Mouse (Mus musculus): ENCODE results near the gene Cxcl2. TPM values are rescaled to one million over a fixed set of nuclear protein-coding genes. Genes with fewer than 3 reads are reported as not detected.

The Cxcl2 gene
- polyA plus RNA-seq (2015; fragmentation: Nextera tagmentation; extraction: Ambion mirVana) = not detected in 2 replicates

DNA sequence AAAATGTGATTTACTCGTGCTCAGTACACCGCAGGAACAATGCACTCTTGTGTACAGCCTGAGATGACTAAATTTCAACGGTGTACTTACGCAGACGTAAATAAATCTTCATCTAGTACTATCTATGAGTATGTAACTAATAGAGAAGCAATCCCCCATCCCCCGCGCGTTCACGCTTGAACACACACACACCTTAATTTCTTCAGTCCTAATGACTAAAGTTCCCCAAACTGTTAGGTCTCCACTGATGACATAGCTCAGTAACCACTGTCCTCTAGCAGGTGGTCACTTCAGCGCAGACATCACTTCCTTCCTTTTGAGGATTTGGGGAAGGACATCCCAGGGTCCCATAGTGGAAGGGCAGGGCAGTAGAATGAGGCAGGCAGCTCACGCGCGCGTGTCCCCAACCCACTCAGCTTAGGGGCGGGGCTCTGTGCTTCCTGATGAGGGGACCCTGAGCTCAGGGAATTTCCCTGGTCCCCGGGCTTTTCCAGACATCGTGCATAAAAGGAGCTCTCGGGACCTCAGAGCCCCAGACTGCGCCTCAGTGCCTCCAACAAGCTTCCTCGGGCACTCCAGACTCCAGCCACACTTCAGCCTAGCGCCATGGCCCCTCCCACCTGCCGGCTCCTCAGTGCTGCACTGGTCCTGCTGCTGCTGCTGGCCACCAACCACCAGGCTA, at the start of gene Cxcl2:
Gene Cxcl2, plus strand, starts transcription at position 533 of the 682 bp plus-strand sequence.
- Histone ChIP-seq H3K9me3 (no peaks in the 10 kb centered on the region), H3K4me1 (peaks cover 17% of the 10 kb centered on the region), H3K36me3 (no peaks in the 10 kb centered on the region), H3K4me3 (peak within 1 kb of the TSS; percentile 32), H3K27me3 (peaks cover 4% of the 10 kb centered on the region; the same call in 1 of the 2 replicates), H3K27ac (replicated peaks) (no peak within 1 kb of the TSS), H3K9ac (replicated peaks) (no peak within 1 kb of the TSS; the same call in 1 of the 2 replicates), H3K4me2 (replicated peaks) (peak within 1 kb of the TSS; percentile 66)
- peak; percentile 70 for ATAC-seq (replicated peaks)
- WGBS = 6% methylated on average over 22 of the region's 22 CpGs

DNA sequence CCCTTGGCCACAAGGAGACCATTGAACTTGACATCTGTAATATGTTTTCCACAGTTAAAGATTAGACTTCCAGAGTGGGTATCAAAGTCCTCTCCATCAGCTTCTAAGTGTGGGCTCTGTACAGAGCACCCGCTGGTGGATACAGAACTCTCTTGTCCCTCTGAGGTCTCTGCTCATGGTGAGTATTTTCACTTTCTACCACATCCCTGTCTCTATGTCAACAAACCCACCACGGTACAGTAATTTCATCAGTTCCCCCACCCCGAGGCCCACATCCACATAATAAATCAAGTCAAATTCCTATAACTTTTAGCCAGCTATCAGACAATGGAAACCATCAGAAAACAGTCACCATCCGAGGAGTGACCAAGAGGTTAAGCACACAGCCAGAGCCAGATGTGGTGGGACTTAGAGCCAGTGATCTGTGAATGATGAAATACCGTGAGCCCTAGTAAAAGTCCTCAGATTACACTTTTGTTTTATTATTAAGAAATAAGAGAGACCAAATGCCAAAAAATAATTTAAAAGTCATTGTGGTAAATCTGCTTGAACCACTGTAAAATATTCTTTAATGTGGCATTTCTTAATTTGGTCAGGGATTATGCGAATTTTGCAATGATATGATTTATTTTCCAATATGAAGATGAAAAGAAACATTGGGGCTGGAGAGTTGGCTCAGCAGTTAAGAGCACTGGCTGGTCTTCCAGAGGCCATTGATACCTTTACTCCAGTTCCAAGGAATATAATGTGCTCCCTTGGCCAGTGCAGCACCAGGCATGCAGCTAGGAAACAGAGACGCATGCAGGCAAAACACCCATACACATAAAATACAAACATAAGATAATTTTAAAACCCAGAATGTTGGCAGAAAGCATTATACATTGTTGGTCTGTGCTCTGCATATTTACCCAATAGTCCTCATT, 48.1 kb upstream of the Cxcl2 start:
- Histone ChIP-seq H3K27ac (replicated peaks) (no peak overlapping the region), H3K4me1 (no peaks in the 10 kb centered on the region), H3K36me3 (no peaks in the 10 kb centered on the region), H3K4me2 (replicated peaks) (no peak overlapping the region), H3K9ac (replicated peaks) (no peak overlapping the region), H3K27me3 (no peaks in the 10 kb centered on the region), H3K9me3 (no peaks in the 10 kb centered on the region), H3K4me3 (no peak overlapping the region)
- ATAC-seq (replicated peaks) = no peak
- 88% methylated on average over 7 of the region's 7 CpGs for WGBS

DNA sequence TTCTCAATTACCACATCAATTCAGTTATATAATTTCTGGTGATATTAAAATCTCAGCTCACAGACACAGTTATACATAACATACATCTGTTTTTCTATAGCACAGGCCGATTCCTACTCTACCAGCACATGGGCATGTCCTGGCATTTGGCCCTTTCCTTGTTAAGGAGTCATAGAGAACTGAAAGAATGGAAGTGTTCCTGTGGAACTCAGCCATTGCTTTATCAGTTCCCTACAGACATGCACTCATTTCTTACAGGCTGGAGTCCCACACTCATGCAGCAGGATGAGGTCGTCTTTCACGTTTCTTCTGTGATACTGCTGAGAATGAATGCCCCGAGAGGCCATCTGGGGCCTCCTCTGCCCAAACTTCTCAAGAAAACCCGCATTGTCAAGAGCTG, 46.2 kb upstream of the Cxcl2 start:
- WGBS = 75% methylated on average over 5 of the region's 5 CpGs
- H3K4me3 ChIP-seq = no peak overlapping the region
- no peaks in the 10 kb centered on the region for H3K36me3 ChIP-seq
- H3K9me3 ChIP-seq = no peaks in the 10 kb centered on the region
- ATAC-seq (replicated peaks) = no peak
- no peak overlapping the region for H3K4me2 ChIP-seq (replicated peaks)
- no peaks in the 10 kb centered on the region for H3K4me1 ChIP-seq
- H3K27ac ChIP-seq (replicated peaks) = no peak overlapping the region
- H3K9ac ChIP-seq (replicated peaks) = no peak overlapping the region
- no peaks in the 10 kb centered on the region for H3K27me3 ChIP-seq

DNA sequence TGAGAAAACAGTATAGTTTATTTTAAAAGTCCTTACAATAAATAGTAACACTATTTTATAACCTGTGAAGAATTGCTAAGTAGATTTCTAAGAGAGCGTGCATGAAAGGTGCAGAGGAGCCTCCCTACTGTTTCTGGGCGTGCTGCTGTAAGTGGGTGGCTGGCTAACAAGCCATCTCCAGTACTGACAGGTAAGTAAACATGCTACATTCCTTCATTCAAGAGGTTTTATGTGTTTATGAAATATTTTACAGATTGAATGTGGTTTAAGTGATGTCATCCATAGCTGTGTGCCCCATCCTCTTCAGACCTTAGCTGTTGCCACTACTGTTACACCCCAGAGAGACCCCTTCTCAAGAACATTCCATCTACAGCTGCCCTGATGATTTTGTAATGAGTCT, 45.2 kb upstream of the Cxcl2 start:
- WGBS = 93% methylated on average over 2 of the region's 2 CpGs
- Histone ChIP-seq H3K9ac (replicated peaks) (no peak overlapping the region), H3K4me3 (no peak overlapping the region), H3K4me1 (no peaks in the 10 kb centered on the region), H3K36me3 (no peaks in the 10 kb centered on the region), H3K9me3 (no peaks in the 10 kb centered on the region), H3K27ac (replicated peaks) (no peak overlapping the region), H3K27me3 (no peaks in the 10 kb centered on the region), H3K4me2 (replicated peaks) (no peak overlapping the region)
- no peak for ATAC-seq (replicated peaks)

DNA sequence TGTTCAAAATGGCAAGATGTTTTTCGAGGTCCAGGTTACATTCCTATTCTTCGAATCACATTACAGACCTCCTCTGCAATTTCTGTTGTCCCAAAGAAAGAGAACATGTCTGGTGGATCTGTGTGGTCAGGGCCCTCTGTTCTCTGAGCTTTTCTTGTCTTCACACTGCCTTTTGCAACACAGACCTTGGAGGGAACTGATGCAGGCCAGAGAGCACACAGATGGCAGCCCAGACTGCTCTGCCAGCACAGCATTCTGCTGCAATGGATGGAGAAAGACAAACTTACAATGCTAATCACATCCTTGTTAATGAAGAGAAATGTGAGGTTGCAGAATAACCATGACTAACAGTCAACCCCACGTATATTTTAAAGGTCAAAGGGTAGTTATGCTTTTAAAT, 44.6 kb upstream of the Cxcl2 start:
- H3K27ac ChIP-seq (replicated peaks) = no peak overlapping the region
- no peaks in the 10 kb centered on the region for H3K4me1 ChIP-seq
- no peaks in the 10 kb centered on the region for H3K9me3 ChIP-seq
- no peak; the same call in 1 of the 2 replicates for ATAC-seq (replicated peaks)
- no peaks in the 10 kb centered on the region for H3K36me3 ChIP-seq
- no peaks in the 10 kb centered on the region for H3K27me3 ChIP-seq
- WGBS = 81% methylated on average over 3 of the region's 3 CpGs
- no peak overlapping the region for H3K4me3 ChIP-seq
- H3K9ac ChIP-seq (replicated peaks) = no peak overlapping the region
- no peak overlapping the region for H3K4me2 ChIP-seq (replicated peaks)

DNA sequence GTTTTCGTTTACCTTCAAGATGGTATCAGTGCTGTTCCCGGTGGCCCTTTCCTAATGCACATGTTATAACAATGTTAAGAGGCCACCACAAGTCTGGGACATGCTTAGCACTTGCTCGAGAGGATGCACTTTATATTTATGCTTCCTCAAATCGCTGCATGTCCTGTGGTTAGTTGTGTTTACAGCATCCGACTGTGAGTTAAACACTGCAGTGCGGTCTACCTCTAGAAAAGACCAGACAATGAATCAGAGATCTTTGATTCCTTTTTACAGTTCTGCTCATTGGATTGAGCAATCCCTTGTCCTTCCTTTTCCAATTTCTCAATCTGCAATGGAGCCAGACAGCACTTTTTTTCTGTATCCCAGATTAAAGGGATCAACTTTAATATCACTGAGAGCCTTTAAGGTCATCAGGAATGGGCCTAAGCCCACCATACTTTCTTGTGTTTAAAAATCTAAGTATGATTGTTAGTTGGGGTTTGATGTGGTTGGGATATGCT, 41.7 kb upstream of the Cxcl2 start:
- H3K27me3 ChIP-seq = no peaks in the 10 kb centered on the region
- no peak overlapping the region for H3K4me2 ChIP-seq (replicated peaks)
- H3K36me3 ChIP-seq = no peaks in the 10 kb centered on the region
- no peak overlapping the region for H3K9ac ChIP-seq (replicated peaks)
- no peaks in the 10 kb centered on the region for H3K9me3 ChIP-seq
- no peak overlapping the region for H3K27ac ChIP-seq (replicated peaks)
- H3K4me1 ChIP-seq = no peaks in the 10 kb centered on the region
- WGBS = 88% methylated on average over 6 of the region's 6 CpGs
- H3K4me3 ChIP-seq = no peak overlapping the region
- ATAC-seq (replicated peaks) = no peak

DNA sequence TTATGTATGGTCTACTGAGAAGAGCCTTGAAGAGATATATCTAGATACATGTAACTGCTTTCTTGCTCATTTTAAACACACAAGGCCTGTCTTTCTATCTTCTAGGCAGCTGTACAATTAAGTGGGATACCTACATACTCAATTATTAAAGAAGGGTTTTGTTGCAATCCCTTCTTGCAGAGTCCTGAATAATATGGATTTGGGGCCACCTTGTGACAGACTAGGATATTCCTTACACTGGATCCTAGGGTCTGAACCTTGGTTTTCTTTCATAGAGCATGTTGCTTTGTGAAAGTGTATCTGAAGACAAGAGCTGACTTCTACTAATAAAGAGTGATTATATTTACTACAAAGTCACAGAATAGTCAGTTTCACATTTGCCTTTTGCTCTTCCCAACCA, 36.9 kb upstream of the Cxcl2 start:
- no peak for ATAC-seq (replicated peaks)
- Histone ChIP-seq H3K4me1 (no peaks in the 10 kb centered on the region), H3K4me2 (replicated peaks) (no peak overlapping the region), H3K36me3 (no peaks in the 10 kb centered on the region), H3K4me3 (no peak overlapping the region), H3K27ac (replicated peaks) (no peak overlapping the region), H3K27me3 (no peaks in the 10 kb centered on the region), H3K9ac (replicated peaks) (no peak overlapping the region), H3K9me3 (no peaks in the 10 kb centered on the region)

DNA sequence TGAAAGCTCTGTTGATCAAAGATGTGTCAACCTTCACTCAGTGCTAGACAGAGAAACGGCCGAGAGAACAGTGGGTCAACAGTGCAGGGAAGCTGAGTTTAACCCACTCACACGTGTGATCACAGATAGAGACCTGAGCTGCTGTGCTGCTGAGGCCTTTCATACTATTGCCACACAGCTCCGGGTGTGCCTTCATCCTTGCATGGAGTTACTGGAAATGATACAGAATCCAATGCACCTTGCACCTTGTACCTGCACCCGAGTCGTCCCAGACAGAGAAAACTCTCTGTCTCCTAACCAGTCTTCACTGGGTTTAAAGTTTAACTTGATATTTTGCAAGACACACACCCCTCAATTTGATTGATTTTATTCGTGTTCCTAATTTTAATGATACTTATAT, 31.3 kb upstream of the Cxcl2 start:
- Histone ChIP-seq H3K27ac (replicated peaks) (no peak overlapping the region), H3K4me1 (no peaks in the 10 kb centered on the region), H3K9ac (replicated peaks) (no peak overlapping the region), H3K27me3 (no peaks in the 10 kb centered on the region), H3K9me3 (no peaks in the 10 kb centered on the region), H3K4me3 (no peak overlapping the region), H3K4me2 (replicated peaks) (no peak overlapping the region), H3K36me3 (no peaks in the 10 kb centered on the region)
- WGBS = 88% methylated on average over 7 of the region's 7 CpGs
- ATAC-seq (replicated peaks) = no peak

DNA sequence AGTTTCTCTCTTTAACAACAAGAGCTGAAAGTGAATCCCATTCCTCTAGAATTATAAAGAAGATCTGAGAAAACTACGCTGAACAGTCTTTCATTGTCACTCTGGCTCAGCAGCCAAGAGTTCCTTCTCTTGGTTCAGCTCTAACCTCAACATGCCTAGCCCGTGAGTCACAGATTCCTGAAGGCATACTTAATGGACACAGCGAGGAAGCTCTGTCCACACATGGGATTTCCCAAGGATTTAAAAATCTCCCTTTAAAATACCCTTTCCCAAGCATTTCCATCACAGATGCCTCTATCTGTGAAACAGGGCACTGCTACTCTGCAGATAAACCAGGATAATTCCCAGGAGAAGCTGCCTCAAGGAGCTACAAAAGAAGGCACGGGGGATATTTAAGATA, 27.6 kb upstream of the Cxcl2 start:
- Histone ChIP-seq H3K4me1 (no peaks in the 10 kb centered on the region), H3K27ac (replicated peaks) (no peak overlapping the region), H3K4me3 (no peak overlapping the region), H3K36me3 (no peaks in the 10 kb centered on the region), H3K9ac (replicated peaks) (no peak overlapping the region), H3K27me3 (no peaks in the 10 kb centered on the region), H3K4me2 (replicated peaks) (no peak overlapping the region), H3K9me3 (no peaks in the 10 kb centered on the region)
- ATAC-seq (replicated peaks) = no peak
- 88% methylated on average over 4 of the region's 4 CpGs for WGBS

DNA sequence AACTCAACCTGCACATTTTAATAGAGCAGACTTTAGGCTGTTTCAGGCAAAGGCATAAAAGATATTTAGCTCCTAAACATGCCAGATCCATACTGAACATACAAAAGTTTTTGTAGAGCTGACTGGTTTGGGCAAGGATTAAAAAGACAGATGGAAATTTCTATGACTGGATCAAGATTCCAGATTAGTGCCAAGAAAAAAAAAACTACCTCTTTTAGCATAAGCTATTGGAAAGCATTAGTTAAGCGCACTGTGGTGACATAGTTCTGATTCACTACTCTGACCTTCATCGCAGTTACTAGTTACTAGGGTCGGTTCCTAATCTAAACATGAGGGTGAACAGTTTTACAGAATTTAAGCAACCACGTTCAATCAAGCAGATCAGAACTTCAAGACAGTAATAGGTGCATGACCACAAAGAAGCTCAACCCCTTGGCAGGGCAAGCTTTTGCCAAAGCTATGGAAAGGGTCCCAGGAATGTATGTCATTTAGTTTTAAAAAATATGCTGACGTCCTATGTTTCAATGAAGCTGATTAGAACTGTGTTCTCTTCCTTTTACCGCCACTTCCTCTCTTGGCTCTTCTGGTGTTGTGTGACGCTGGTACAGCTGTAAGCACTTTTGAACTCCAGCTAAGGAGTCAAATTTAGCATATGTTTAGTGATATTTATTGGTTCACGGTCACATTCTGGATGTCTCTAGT, 27.0 kb upstream of the Cxcl2 start:
- no peaks in the 10 kb centered on the region for H3K27me3 ChIP-seq
- no peaks in the 10 kb centered on the region for H3K4me1 ChIP-seq
- no peaks in the 10 kb centered on the region for H3K36me3 ChIP-seq
- H3K4me2 ChIP-seq (replicated peaks) = no peak overlapping the region
- H3K9ac ChIP-seq (replicated peaks) = no peak overlapping the region
- ATAC-seq (replicated peaks) = no peak
- no peak overlapping the region for H3K27ac ChIP-seq (replicated peaks)
- no peaks in the 10 kb centered on the region for H3K9me3 ChIP-seq
- no peak overlapping the region for H3K4me3 ChIP-seq
- 87% methylated on average over 8 of the region's 8 CpGs for WGBS

DNA sequence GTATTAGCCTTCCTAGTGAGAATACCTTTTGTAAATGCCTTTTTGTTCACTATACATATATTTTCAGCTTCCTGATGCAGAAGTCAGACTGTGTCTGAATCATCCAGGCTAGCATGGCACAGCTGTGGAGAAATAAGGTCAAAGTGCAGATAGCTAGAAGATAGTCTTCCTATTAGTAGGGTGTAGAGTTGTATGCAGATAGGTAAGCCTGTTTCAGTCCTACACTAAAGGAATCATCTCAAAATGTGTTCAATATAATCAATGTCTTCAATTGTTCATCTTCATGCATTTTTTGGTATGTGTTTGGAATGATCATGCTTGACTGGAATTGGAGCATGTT, 26.5 kb upstream of the Cxcl2 start:
- H3K4me1 ChIP-seq = no peaks in the 10 kb centered on the region
- H3K27me3 ChIP-seq = no peaks in the 10 kb centered on the region
- H3K27ac ChIP-seq (replicated peaks) = no peak overlapping the region
- no peak overlapping the region for H3K9ac ChIP-seq (replicated peaks)
- no peak for ATAC-seq (replicated peaks)
- no peak overlapping the region for H3K4me3 ChIP-seq
- no peak overlapping the region for H3K4me2 ChIP-seq (replicated peaks)
- no peaks in the 10 kb centered on the region for H3K9me3 ChIP-seq
- H3K36me3 ChIP-seq = no peaks in the 10 kb centered on the region
